Comparison of ENCODE assay signal across 20 mouse cellular contexts in the genomic region with DNA sequence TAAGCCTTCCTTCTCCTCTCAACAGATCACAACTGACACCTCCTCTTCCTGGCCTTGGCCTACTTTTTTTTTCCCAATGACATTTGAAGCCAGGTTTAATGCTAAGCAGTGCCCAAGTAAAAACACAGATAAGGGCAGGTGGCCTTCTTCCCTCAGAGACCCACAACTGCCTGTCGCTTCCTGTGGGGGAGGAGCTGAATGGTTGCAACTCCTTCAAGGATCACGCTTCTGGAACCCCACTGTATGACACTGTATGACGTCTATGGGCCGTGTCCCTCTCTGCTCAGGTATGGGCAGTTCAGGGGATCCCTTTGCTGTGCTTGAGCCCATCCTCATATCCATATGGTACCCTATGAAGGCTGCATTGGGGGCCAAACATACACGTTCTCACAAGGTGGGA.
"Had no signal": no experiment of that assay in that cellular context is flagged by ENCODE, and none has a peak within 500 bp of the region (broad histone marks: within the 10 kb centered on the region; RNA-seq: fewer than 3 reads in every experiment).

No protein-coding gene starts in this region.

- H3K27ac ChIP-seq: intestine, embryonic 15.5 days; layer of hippocampus, adult 2 months; limb, embryonic 10.5 days; limb, embryonic 13.5 days; liver, embryonic 12.5 days; liver, embryonic 15.5 days; stomach, postnatal 0 days had no signal

- H3K9me3 ChIP-seq: intestine, embryonic 15.5 days; limb, embryonic 10.5 days; limb, embryonic 13.5 days; liver, embryonic 12.5 days; liver, embryonic 15.5 days had no signal

- ATAC-seq: liver, embryonic 12.5 days had no signal

- H3K36me3 ChIP-seq: intestine, embryonic 15.5 days; limb, embryonic 10.5 days; limb, embryonic 13.5 days; liver, embryonic 12.5 days; liver, embryonic 15.5 days had no signal

- DNase-seq: kidney, adult 11 months; kidney, adult 9 months; kidney, postnatal 14 days; layer of hippocampus, adult 9-11 months; liver; lung, adult 2 months; lung, postnatal 14 days; lung, postnatal 4 days; midbrain, embryonic 14.5 days; right cerebral cortex, adult 18-20 months; right cerebral cortex, postnatal 14 days; right cerebral cortex, postnatal 4 days had no signal

- H3K4me3 ChIP-seq: intestine, embryonic 15.5 days; layer of hippocampus, adult 2 months; limb, embryonic 10.5 days; limb, embryonic 13.5 days; liver, embryonic 12.5 days; liver, embryonic 15.5 days had no signal

- H3K4me2 ChIP-seq: intestine, embryonic 15.5 days; limb, embryonic 13.5 days; liver, embryonic 12.5 days; liver, embryonic 15.5 days; midbrain, embryonic 11.5 days had no signal

- H3K27me3 ChIP-seq: intestine, embryonic 15.5 days; limb, embryonic 13.5 days; liver, embryonic 15.5 days had no signal

- H3K9ac ChIP-seq: intestine, embryonic 15.5 days; limb, embryonic 13.5 days; liver, embryonic 12.5 days; liver, embryonic 15.5 days had no signal
